Mouse (Mus musculus) ES-E14 (cell line): ENCODE measurements at regions not wholly inside any gene's neighbourhood (a gene's known extent, or its start where the extent isn't known, plus 50 kb on each side); places are given as distances from the start of the nearest gene placed in this dataset.

Experiments used
- CHD2 ChIP-seq: IDR thresholded peaks from 2 replicates; pipeline ENCODE4 v1.6.1; 2014; ENCODE audit warnings: mild to moderate bottlenecking, low read depth, low read length, inconsistent platforms
- HCFC1 ChIP-seq: IDR thresholded peaks from 2 replicates; pipeline ENCODE4 v1.6.1; 2012; ENCODE audit warnings: low read length, inconsistent platforms, borderline replicate concordance; ENCODE audit not compliant: insufficient read depth
- MAFK ChIP-seq: IDR thresholded peaks from 2 replicates; pipeline ENCODE4 v1.6.1; 2014; ENCODE audit warnings: mild to moderate bottlenecking, low read depth, low read length, inconsistent platforms; ENCODE audit not compliant: insufficient read depth
- ZC3H11A ChIP-seq: IDR thresholded peaks from 2 replicates; pipeline ENCODE4 v1.6.1; 2012; ENCODE audit warnings: low read depth, mild to moderate bottlenecking, inconsistent platforms, low read length, borderline replicate concordance
- ZNF384 ChIP-seq: IDR thresholded peaks from 2 replicates; pipeline ENCODE4 v1.6.1; 2012; ENCODE audit warnings: low read depth, low read length, inconsistent platforms

DNA sequence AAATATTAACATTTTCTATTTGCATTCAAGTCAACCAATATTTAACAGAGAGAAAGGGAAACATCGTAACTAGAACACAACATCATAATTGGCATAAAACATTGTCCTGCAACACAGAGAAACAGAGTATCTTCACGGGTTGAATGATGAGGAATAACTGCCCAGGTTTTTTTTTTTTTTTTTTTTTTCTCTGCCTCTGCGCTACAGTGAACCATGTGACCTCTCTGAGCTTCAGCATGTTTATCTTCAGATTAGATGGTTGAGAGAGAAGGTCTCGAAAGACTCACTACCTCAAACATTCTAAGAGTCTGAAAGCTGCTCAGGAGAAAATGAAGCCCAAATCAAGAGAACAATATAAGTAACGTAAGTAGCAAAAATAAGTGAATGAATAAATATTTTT lies 196.4 kb upstream of the Zpld1 start:
- no peak for TF ChIP-seq CHD2
- no peak for TF ChIP-seq HCFC1
- no peak for TF ChIP-seq ZC3H11A
- TF ChIP-seq ZNF384: no peak
- no peak for TF ChIP-seq MAFK
